Mouse (Mus musculus) midbrain, postnatal 0 days (tissue): ENCODE measurements at regions not wholly inside any gene's neighbourhood (a gene's known extent, or its start where the extent isn't known, plus 50 kb on each side); places are given as distances from the start of the nearest gene placed in this dataset.
A peak's percentile ranks its signal among the peaks of the same experiment; 100 is the strongest.

Source experiments
- ATAC-seq: fragments of 200-750 bp; cut with Nextera tagmentation; 2 replicates; pipeline ENCODE4 v1.8.0; 2017; ENCODE audit warnings: moderate number of reproducible peaks, mild to moderate bottlenecking, moderate TSS enrichment, moderate library complexity; ENCODE audit not compliant: low FRiP score
- DNase-seq: peaks from one replicate; pipeline ENCODE4 v3.0.0-alpha.2; 2015; ENCODE audit warnings: low spot score
- H3K27ac ChIP-seq: fragments of 300-500 bp; sonication (generic); 2 replicates; pipeline ENCODE4 v1.5.1; 2014; ENCODE audit warnings: low read depth, mild to moderate bottlenecking, low read length, mixed read lengths
- H3K27me3 ChIP-seq: fragments of 300-500 bp; sonication (generic); 2 replicates; pipeline ENCODE4 v1.6.1; 2014; ENCODE audit warnings: low read length, control low read depth, mixed read lengths; ENCODE audit not compliant: insufficient read depth
- H3K36me3 ChIP-seq: fragments of 300-500 bp; sonication (generic); 2 replicates; pipeline ENCODE4 v1.6.1; 2014; ENCODE audit warnings: low read length, control low read depth, mixed read lengths; ENCODE audit not compliant: insufficient read depth
- H3K4me1 ChIP-seq: fragments of 300-500 bp; sonication (generic); 2 replicates; pipeline ENCODE4 v1.6.1; 2014; ENCODE audit warnings: mild to moderate bottlenecking, control low read depth, antibody characterized with exemption, low read length, mixed read lengths; ENCODE audit not compliant: insufficient read depth
- H3K4me2 ChIP-seq: fragments of 300-500 bp; sonication (generic); 2 replicates; pipeline ENCODE4 v1.6.1; 2014; ENCODE audit warnings: low read depth, mild to moderate bottlenecking, low read length, mixed read lengths; ENCODE audit not compliant: poor library complexity, severe bottlenecking
- H3K4me3 ChIP-seq: fragments of 300-500 bp; sonication (generic); 2 replicates; pipeline ENCODE4 v1.5.1; 2014; ENCODE audit warnings: low read depth, mild to moderate bottlenecking, low read length, moderate library complexity
- H3K9ac ChIP-seq: fragments of 300-500 bp; sonication (generic); replicated peaks from 2 replicates; pipeline ENCODE4 v1.6.1; 2014; ENCODE audit warnings: mild to moderate bottlenecking, low read length, moderate library complexity, mixed read lengths; ENCODE audit not compliant: poor library complexity, severe bottlenecking
- H3K9me3 ChIP-seq: fragments of 300-500 bp; sonication (generic); 2 replicates; pipeline ENCODE4 v1.6.1; 2016; ENCODE audit warnings: low read length, control low read depth
- CTCF ChIP-seq: IDR thresholded peaks from 2 replicates; pipeline ENCODE4 v1.5.1; 2016; ENCODE audit warnings: antibody characterized with exemption, mild to moderate bottlenecking
- WGBS: fragments of 180-500 bp; shearing (Covaris S2); extraction: QIAGEN DNeasy Blood & Tissue Kit; methylation state at CpG from one replicate; pipeline ENCODE4 v1.1.7; 2014; 5-methylcytosine and 5-hydroxymethylcytosine counted together

GRCm38 (mm10) chr12:49951821-49952220, 566.8 kb downstream of the Gm43517 start:
- Histone ChIP-seq H3K4me3 (no peak overlapping the region), H3K4me2 (no peak overlapping the region), H3K36me3 (no peaks in the 10 kb centered on the region), H3K27ac (no peak overlapping the region), H3K4me1 (no peaks in the 10 kb centered on the region), H3K27me3 (no peaks in the 10 kb centered on the region), H3K9me3 (no peaks in the 10 kb centered on the region), H3K9ac (no peak overlapping the region)
- ATAC-seq: no peak
- DNase-seq: peak; percentile 72
- peak; percentile 83 for TF ChIP-seq CTCF
- 35% methylated on average over 5 of the region's 5 CpGs for WGBS

- no peak overlapping the region for H3K4me2 ChIP-seq
- no peak overlapping the region for H3K9ac ChIP-seq
- ATAC-seq (no peak), DNase-seq (no peak)
- TF ChIP-seq CTCF: no peak
- H3K27ac ChIP-seq: no peak overlapping the region
- no peaks in the 10 kb centered on the region for H3K4me1 ChIP-seq
- H3K9me3 ChIP-seq: no peaks in the 10 kb centered on the region
- no peak overlapping the region for H3K4me3 ChIP-seq
- H3K27me3 ChIP-seq: no peaks in the 10 kb centered on the region
- H3K36me3 ChIP-seq: no peaks in the 10 kb centered on the region
- 69% methylated on average over 1 of the region's 1 CpGs for WGBS
Measured at GRCm38 (mm10) chr12:49968072-49968471, 583.1 kb downstream of the Gm43517 start.

GRCm38 (mm10) chr12:49969546-49969945, 584.6 kb downstream of the Gm43517 start:
- ATAC-seq: no peak
- 17% methylated on average over 2 of the region's 2 CpGs for WGBS
- H3K4me1 ChIP-seq: no peaks in the 10 kb centered on the region

DNA sequence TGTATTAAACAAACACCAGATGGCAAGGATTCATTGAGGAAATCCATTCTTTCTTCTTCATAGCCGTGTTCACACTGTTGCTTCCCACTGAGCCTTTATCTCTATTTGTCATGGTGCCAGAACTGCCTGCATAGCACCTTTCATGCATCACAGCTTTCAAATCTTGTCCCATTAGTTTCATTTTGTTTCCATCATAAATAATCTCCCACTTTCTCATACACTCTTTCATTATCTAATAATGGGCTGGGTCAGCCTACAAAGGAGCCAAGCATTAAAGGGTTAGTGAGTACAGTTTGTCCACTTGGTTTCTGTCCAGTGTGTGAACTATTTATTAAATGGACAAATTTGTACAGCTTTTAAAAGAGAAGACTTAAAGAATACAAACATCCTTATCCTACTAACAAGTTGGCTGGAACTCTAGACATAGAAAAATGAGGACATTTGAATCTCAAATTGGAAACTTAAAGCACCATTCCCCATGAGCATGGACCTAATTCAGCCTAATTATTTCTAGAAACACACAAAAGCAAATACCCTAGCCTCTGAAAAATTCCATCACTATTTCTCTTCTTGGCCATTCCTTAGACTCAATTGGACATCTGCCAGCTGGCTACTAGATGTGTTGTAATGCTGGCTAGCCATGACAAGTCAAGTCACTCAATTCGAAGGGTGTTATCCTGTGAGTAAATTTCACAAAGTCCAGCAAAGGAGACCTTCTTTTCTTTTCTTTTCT, 589.8 kb downstream of the Gm43517 start:
- Histone ChIP-seq H3K4me1 (no peaks in the 10 kb centered on the region), H3K9me3 (no peaks in the 10 kb centered on the region), H3K36me3 (no peaks in the 10 kb centered on the region), H3K9ac (no peak overlapping the region), H3K27ac (no peak overlapping the region), H3K4me3 (no peak overlapping the region), H3K4me2 (no peak overlapping the region), H3K27me3 (no peaks in the 10 kb centered on the region)
- DNase-seq (peak; percentile 65), ATAC-seq (no peak)
- TF ChIP-seq CTCF: no peak
- 19% methylated on average over 2 of the region's 2 CpGs for WGBS

More at GRCm38 (mm10) chr12:49969546-49969945, 584.6 kb downstream of the Gm43517 start:
- no peak overlapping the region for H3K4me3 ChIP-seq
- H3K27me3 ChIP-seq: no peaks in the 10 kb centered on the region
- no peak for TF ChIP-seq CTCF
- no peak overlapping the region for H3K9ac ChIP-seq
- no peaks in the 10 kb centered on the region for H3K9me3 ChIP-seq
- H3K4me2 ChIP-seq: no peak overlapping the region
- no peak for DNase-seq
- H3K36me3 ChIP-seq: no peaks in the 10 kb centered on the region
- H3K27ac ChIP-seq: no peak overlapping the region

DNA sequence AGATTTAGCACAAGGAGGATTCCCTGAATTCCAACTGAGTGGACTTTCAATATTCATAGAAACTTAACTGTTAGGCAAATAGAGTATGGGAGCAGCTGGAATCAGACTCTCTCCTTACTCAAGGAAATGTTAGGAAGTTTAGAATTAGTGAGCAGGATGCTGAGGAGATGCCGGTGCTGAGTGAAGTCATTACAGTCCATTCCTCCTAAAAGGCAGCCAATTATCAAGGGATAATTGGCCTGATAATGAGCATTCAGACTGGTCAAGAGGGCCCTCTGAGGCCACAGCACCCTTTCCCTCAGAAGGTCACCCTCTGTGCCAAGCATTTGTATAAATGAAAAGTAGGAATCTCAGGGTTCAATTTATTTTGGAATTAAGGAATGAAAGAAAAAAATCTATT, 590.6 kb downstream of the Gm43517 start:
- Histone ChIP-seq H3K9me3 (no peaks in the 10 kb centered on the region), H3K36me3 (no peaks in the 10 kb centered on the region), H3K27ac (no peak overlapping the region), H3K9ac (no peak overlapping the region), H3K4me2 (no peak overlapping the region), H3K4me3 (no peak overlapping the region), H3K27me3 (no peaks in the 10 kb centered on the region), H3K4me1 (no peaks in the 10 kb centered on the region)
- no peak for ATAC-seq
- WGBS: 45% methylated on average over 1 of the region's 1 CpGs
- DNase-seq: no peak
- no peak for TF ChIP-seq CTCF

- DNase-seq (no peak), ATAC-seq (no peak)
- Histone ChIP-seq H3K4me2 (no peak overlapping the region), H3K27ac (no peak overlapping the region), H3K27me3 (no peaks in the 10 kb centered on the region), H3K36me3 (no peaks in the 10 kb centered on the region), H3K4me1 (no peaks in the 10 kb centered on the region), H3K9me3 (no peaks in the 10 kb centered on the region), H3K9ac (no peak overlapping the region), H3K4me3 (no peak overlapping the region)
- 53% methylated on average over 7 of the region's 7 CpGs for WGBS
- TF ChIP-seq CTCF: no peak
Measured at GRCm38 (mm10) chr12:49992501-49993079, 607.6 kb downstream of the Gm43517 start.
